Mouse (Mus musculus): ENCODE measurements around the gene Numa1. TPM values are rescaled to one million over a fixed set of nuclear protein-coding genes. Genes with fewer than 3 reads are reported as not detected.
A peak's percentile ranks its signal among the peaks of the same experiment; 100 is the strongest.
"Not testable (repeated sequence)": the region's sequence is repeated elsewhere in the genome, so short reads cannot be mapped to it uniquely, and the experiment has no call there.

Numa1 gene
- total RNA-seq, 2 experiments from 2014 or later, result 43.4 to 48.3 TPM

DNA sequence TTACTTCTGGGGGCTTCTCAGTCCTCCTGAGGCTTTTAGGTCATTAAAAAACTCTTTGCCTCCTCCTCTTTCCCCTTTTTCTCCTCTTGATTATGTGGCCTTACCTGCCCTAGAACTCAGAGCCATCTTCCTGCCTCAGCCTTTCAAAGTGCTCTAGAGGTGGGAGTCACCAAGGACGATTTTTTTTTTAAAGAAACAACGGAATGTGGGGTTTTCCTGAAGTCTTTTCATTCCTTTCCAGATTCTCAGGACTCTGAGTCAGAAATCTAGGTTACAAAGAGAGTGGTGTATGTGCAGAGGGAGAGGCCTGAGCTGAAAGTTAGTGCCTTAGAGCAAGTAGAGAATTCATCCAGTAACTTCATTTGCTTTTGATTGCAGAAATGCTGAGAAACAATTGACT is 37.8 kb downstream of the Numa1 start:
- intact Hi-C loops (cut with DNase I), result loop anchor here (5.0 kb wide), 1 partner anchor 54 kb away; no protein-coding TSS in a partner anchor

GRCm38 (mm10) chr7:101973730-101974129 is 39.8 kb downstream of the Numa1 start:
- intact Hi-C loops (cut with DNase I), result loop anchor here (5.0 kb wide), 1 partner anchor 56 kb away; no protein-coding TSS in a partner anchor
- no peak for DNase-seq

More for the DNA sequence above, 37.8 kb downstream of the Numa1 start:
- DNase-seq, result no peak

GRCm38 (mm10) chr7:101974505-101974904 is 40.6 kb downstream of the Numa1 start:
- intact Hi-C loops (cut with DNase I), result loop anchor here (5.0 kb wide), 1 partner anchor 57 kb away; no protein-coding TSS in a partner anchor
- peak; percentile 38 to 69 for DNase-seq

- no peak for DNase-seq
- intact Hi-C loops (cut with DNase I), result no loop called here
Measured at GRCm38 (mm10) chr7:101982735-101983134, 48.8 kb downstream of the Numa1 start.

DNA sequence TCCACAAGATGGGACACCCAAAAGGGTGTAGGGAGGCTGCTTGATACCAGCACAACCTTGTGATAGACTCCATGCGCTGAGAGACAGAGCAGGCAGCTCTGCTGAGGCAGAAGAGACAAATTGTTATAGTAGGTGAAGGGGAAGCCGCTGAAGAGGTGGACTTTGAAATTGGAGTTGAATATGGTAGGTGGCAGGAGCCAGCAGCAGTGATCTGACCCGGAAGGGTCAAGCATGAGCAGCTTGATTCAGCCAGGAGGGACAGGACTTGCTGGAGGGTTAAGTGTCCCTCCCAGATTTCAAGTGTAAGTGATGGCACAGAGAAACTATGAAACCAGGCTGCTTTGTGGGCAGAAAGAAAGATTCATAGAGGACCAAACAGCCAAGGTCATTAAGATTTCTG is 51.2 kb downstream of the Numa1 start:
- intact Hi-C loops (cut with DNase I), result no loop called here
- DNase-seq, result no peak

GRCm38 (mm10) chr7:101994241-101994640 is 60.3 kb downstream of the Numa1 start:
- intact Hi-C loops (cut with DNase I), result no loop called here
- DNase-seq, result no peak

DNA sequence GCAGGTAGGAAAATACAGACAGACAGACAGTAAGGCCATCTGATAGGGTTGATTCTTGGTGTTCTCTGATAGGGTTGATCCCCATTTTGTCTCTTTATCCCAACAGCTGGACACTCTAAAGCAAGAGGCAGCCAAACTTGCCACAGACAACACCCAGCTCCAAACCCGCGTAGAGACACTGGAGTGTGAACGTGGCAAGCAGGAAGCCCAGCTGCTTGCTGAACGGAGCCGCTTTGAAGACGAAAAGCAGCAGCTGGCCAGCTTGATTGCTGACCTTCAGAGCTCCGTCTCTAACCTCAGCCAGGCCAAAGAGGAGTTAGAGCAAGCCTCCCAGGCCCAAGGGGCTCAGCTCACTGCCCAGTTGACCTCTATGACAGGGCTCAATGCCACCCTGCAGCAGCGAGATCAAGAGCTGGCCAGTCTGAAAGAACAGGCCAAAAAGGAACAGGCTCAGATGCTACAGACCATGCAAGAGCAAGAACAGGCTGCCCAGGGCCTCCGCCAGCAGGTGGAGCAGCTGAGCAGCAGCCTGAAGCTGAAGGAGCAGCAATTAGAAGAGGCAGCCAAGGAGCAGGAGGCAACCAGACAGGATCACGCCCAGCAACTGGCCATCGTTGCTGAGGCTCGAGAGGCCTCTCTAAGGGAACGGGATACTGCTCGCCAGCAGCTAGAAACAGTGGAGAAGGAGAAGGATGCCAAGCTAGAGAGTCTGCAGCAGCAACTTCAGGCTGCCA is 64.5 kb downstream of the Numa1 start:
- intact Hi-C loops (cut with DNase I), result loop anchor here (5.0 kb wide), 1 partner anchor 39 kb away; no protein-coding TSS in a partner anchor

GRCm38 (mm10) chr7:101999461-102000151 is 65.7 kb downstream of the Numa1 start:
- intact Hi-C loops (cut with DNase I), result loop anchor here (5.0 kb wide), 2 partner anchors 38 to 78 kb away; no protein-coding TSS in a partner anchor
- DNase-seq, result no peak

More for the DNA sequence above, 64.5 kb downstream of the Numa1 start:
- peak; percentile 88 to 89 for DNase-seq

GRCm38 (mm10) chr7:102000296-102000695 is 66.4 kb downstream of the Numa1 start:
- intact Hi-C loops (cut with DNase I), result loop anchor here (5.0 kb wide), 1 partner anchor 77 kb away; no protein-coding TSS in a partner anchor
- DNase-seq, result no peak

GRCm38 (mm10) chr7:102000921-102001630 is 67.2 kb downstream of the Numa1 start:
- DNase-seq, result peak; percentile 57 to 59
- intact Hi-C loops (cut with DNase I), result loop anchor here (5.0 kb wide), 1 partner anchor 76 kb away; no protein-coding TSS in a partner anchor

DNA sequence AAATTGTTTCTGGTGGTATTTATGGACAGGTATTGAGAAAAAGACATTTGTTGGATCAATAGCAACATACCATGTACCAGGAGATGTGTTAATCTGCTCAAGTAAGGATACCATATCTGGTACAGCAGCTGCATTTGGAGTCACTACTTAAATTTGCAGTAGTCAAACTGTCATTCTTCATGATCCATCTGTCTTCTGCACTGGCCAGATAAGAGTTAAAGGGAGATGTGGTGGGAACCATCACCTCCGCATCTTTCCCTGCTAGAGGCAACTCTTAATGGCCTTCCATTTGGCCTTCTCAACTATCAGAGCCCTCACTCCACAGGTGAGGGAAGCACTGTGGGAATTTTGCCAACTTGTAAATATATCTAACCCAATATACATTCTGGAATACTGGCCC is 72.6 kb downstream of the Numa1 start:
- intact Hi-C loops (cut with DNase I), result no loop called here

DNA sequence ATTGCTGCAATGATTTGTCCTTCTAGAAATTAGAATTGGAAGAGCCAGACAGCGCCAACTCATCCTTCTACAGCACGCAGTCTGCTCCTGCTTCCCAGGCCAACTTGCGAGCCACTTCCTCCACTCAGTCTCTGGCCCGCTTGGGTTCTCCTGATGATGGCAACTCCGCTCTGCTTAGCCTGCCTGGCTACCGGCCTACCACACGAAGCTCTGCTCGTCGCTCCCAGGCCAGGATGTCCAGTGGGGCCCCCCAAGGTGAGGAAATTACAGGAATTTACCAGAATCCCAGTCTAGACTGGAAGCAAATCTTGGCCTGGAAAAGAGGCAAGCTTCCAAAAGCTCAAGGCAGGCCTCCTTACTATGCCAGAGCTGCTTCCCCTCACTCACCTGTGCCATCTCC is 77.9 kb downstream of the Numa1 start:
- intact Hi-C loops (cut with DNase I), result no loop called here

More for the DNA sequence above, 72.6 kb downstream of the Numa1 start:
- DNase-seq, result no peak

DNA sequence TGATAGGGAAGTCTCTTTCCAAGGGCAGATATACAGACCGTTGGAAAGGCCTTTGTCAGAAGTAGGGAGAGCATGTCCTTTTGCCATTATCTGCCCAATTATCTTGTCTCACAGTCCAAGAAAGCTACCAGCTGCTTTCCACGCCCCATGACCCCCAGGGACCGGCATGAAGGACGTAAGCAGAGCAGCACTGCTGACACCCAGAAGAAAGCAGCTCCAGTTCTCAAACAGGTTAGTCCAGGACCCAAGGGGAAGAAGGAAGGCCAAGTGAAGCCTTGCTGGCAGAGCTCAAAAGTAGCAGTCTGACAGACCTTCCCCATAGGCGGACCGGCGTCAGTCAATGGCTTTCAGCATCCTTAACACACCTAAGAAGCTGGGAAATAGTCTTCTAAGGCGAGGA is 79.5 kb downstream of the Numa1 start:
- DNase-seq, result no peak
- intact Hi-C loops (cut with DNase I), result no loop called here

More for the DNA sequence above, 77.9 kb downstream of the Numa1 start:
- no peak for DNase-seq

- DNase-seq, result no peak
Measured at GRCm38 (mm10) chr7:102014995-102015394, 81.1 kb downstream of the Numa1 start.

GRCm38 (mm10) chr7:102016936-102017335 is 83.0 kb downstream of the Numa1 start:
- intact Hi-C loops (cut with DNase I), result no loop called here
- no peak for DNase-seq

More at GRCm38 (mm10) chr7:102014995-102015394, 81.1 kb downstream of the Numa1 start:
- intact Hi-C loops (cut with DNase I), result no loop called here

DNA sequence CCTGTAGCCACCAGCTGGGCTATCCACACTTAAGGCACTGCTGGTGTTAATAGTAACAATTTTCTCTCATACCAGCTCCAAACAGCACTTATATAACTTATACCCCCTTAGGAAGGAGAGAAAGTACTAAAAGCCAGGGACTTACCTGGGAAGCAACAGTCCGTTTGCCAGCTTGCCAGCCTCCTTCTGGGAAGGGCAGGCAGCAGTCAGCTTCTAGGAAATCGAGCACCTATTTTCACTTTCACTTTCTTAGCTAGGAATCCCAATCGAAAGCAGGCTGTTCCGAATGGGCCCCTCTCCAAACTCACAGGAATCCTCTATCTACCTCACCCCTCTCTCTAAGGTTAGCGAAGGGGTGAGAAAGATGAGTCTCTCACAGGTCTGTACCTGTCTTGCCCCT is 83.5 kb downstream of the Numa1 start:
- intact Hi-C loops (cut with DNase I), result no loop called here
- no peak for DNase-seq

- no peak for DNase-seq
- intact Hi-C loops (cut with DNase I), result no loop called here
Measured at GRCm38 (mm10) chr7:102018034-102018433, 84.1 kb downstream of the Numa1 start.

- DNase-seq, result no peak
- intact Hi-C loops (cut with DNase I), result no loop called here
Measured at GRCm38 (mm10) chr7:102018590-102018989, 84.7 kb downstream of the Numa1 start, which contains the start of gene Il18bp. Gene Il18bp (minus strand): TSS chr7:102018690.

DNA sequence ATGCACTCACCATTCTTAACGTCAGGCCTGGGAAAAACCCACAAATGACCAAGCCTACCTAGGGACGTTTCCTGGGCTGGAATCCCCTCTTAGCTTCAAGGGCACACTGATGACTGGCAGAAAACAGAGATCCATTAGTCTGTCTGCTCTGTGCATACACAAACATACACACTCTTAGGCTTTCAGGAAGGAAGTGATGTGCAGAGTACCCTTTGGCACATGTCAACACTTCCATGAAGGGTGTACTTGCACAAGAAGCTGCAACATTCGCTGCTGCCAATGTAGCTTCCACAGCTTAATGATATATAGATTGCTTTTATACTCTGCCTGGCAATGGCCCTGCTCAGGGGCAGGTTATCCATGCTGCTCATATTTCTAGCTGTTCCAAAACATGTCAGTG is 85.5 kb downstream of the Numa1 start:
- DNase-seq, result peak in 1 of 2 experiments; percentile 3
- intact Hi-C loops (cut with DNase I), result no loop called here

DNA sequence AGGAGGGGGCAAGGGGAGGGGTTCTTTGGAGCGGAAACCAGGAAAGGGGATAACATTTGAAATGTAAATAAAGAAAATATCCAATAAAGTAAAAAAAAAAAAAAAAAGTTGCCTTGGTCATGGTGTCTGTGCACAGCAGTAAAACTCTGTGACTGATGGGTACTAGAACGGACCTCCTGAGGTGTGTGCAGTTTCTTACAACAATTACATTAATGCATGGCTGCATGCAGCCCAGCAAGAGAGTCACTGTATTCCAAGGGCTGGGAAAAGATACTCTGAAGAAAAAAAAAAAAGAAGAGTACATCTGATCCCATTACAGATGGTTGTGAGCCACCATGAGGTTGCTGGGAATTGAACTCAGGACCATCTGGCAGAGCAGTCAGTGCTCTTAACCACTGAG is 87.0 kb downstream of the Numa1 start:
- intact Hi-C loops (cut with DNase I); DNase-seq: not testable (repeated sequence)

DNA sequence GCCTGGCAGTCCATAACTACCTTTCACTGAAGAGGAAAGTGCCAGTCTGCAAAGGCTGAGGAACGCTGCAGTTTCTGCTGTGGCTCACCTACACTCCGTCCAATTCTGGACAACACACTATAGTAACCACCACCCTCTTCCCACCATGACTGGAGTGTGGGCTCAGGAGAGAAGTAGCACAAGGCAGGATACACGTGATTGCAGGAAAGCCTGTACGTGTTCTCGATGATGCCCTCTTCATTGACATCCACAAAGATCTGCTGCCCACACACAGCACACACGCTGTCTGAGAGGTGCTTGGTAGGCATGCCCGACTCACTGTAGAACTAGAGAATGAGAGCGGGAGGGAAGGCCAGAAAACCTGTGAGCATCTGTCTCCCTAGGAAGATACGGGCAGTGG is 89.9 kb downstream of the Numa1 start:
- intact Hi-C loops (cut with DNase I), result no loop called here
- no peak for DNase-seq

Measured in gastrocnemius, postnatal 36 days (tissue).